Mouse (Mus musculus): ENCODE results near the gene Xpo4. TPM values are rescaled to one million over a fixed set of nuclear protein-coding genes. Genes with fewer than 3 reads are reported as not detected.
A peak's percentile ranks its signal among the peaks of the same experiment; 100 is the strongest.

The Xpo4 gene
- polyA plus RNA-seq, 1 experiment from 2014 or later = 13.0 TPM

DNA sequence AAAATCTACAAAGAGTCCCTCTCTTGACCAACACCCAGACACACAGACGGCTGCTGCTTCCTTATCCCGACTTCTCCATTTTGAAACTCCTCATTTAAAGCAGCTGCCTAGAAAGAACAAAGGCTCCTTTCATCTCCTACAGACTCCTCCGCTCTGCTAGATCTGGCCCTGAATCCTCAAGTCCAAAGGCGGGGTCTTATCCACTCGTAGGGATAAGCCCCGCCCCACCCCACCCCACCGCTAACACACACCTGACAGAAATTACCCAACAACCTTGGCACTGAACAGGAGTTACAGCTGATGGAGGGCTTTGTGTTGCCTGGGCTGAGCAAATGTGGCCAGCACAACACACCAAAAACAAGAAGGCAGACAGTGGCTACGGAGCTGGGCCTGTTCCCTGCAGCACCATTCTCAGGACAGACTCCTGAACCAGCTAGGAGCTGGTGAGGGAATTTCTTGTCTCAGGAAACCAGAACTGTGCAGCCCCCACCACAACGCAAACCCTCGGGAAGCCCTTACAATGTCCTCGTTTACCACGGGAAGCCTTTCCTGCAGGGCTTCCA is 36.8 kb upstream of the Xpo4 start:
- Histone ChIP-seq H3K9me3 (replicated peaks; ENCODE audit: control insufficient read depth, low read length) (no peaks in the 10 kb centered on the region), H3K4me2 (ENCODE audit: low read depth, low read length) (no peak overlapping the region), H3K36me3 (ENCODE audit: control insufficient read depth, insufficient read depth) (peaks cover 26% of the 10 kb centered on the region), H3K9ac (ENCODE audit: low read length) (no peak overlapping the region), H3K4me1 (ENCODE audit: control insufficient read depth, insufficient read depth, low read length) (0 out of 2 replicates have a peak, but pooled peaks cover 4% of the 10 kb centered on the region), H3K27me3 (ENCODE audit: control insufficient read depth, insufficient read depth, low read length) (no peaks in the 10 kb centered on the region), H3K4me3 (ENCODE audit: low read length) (no peak overlapping the region), H3K27ac (ENCODE audit: low read length) (no peak overlapping the region)
- WGBS = 69% methylated on average over 12 of the region's 12 CpGs
- ATAC-seq (replicated peaks; ENCODE audit: extremely low read depth, insufficient read depth, low FRiP score) = no peak

GRCm38 (mm10) chr14:57699461-57699970 is 34.3 kb upstream of the Xpo4 start:
- no peak overlapping the region for H3K9ac ChIP-seq (ENCODE audit: low read length)
- H3K27me3 ChIP-seq (ENCODE audit: control insufficient read depth, insufficient read depth, low read length) = no peaks in the 10 kb centered on the region
- ATAC-seq (replicated peaks; ENCODE audit: extremely low read depth, insufficient read depth, low FRiP score) = no peak
- H3K4me3 ChIP-seq (ENCODE audit: low read length) = no peak overlapping the region
- no peak overlapping the region for H3K27ac ChIP-seq (ENCODE audit: low read length)
- H3K4me1 ChIP-seq (ENCODE audit: control insufficient read depth, insufficient read depth, low read length) = no peaks in the 10 kb centered on the region
- no peak overlapping the region for H3K4me2 ChIP-seq (ENCODE audit: low read depth, low read length)
- WGBS = 94% methylated on average over 33 of the region's 33 CpGs
- peaks cover 44% of the 10 kb centered on the region for H3K36me3 ChIP-seq (ENCODE audit: control insufficient read depth, insufficient read depth)
- H3K9me3 ChIP-seq (replicated peaks; ENCODE audit: control insufficient read depth, low read length) = no peaks in the 10 kb centered on the region

DNA sequence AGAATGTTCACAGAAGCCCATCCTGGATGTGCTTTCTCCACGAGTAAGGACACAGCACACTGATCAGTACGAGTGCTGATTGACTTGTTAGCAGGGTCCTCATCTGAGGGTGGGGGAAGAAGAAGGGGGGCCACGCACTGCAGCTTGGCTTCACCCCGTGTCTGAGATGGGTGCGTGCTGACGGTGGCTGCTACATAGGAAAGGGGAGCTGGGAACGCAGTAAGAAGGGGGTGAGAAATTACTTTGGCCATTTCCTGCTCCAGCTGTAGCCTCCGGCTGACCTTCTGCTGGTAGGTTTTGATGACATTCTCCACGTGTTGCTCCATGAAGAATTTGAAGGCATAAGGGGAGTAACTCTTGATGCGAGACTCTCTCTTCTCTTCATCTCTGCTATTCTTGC is 33.8 kb upstream of the Xpo4 start:
- H3K36me3 ChIP-seq (ENCODE audit: control insufficient read depth, insufficient read depth) = peaks cover 49% of the 10 kb centered on the region
- 81% methylated on average over 10 of the region's 10 CpGs for WGBS
- no peaks in the 10 kb centered on the region for H3K27me3 ChIP-seq (ENCODE audit: control insufficient read depth, insufficient read depth, low read length)
- H3K9ac ChIP-seq (ENCODE audit: low read length) = no peak overlapping the region
- no peak overlapping the region for H3K4me3 ChIP-seq (ENCODE audit: low read length)
- no peak for ATAC-seq (replicated peaks; ENCODE audit: extremely low read depth, insufficient read depth, low FRiP score)
- H3K9me3 ChIP-seq (replicated peaks; ENCODE audit: control insufficient read depth, low read length) = no peaks in the 10 kb centered on the region
- no peak overlapping the region for H3K4me2 ChIP-seq (ENCODE audit: low read depth, low read length)
- H3K4me1 ChIP-seq (ENCODE audit: control insufficient read depth, insufficient read depth, low read length) = no peaks in the 10 kb centered on the region
- no peak overlapping the region for H3K27ac ChIP-seq (ENCODE audit: low read length)

- Histone ChIP-seq H3K9me3 (replicated peaks; ENCODE audit: control insufficient read depth, low read length) (no peaks in the 10 kb centered on the region), H3K4me1 (ENCODE audit: control insufficient read depth, insufficient read depth, low read length) (no peaks in the 10 kb centered on the region), H3K4me3 (ENCODE audit: low read length) (no peak overlapping the region), H3K4me2 (ENCODE audit: low read depth, low read length) (no peak overlapping the region), H3K27me3 (ENCODE audit: control insufficient read depth, insufficient read depth, low read length) (no peaks in the 10 kb centered on the region), H3K36me3 (ENCODE audit: control insufficient read depth, insufficient read depth) (peaks cover 65% of the 10 kb centered on the region), H3K9ac (ENCODE audit: low read length) (no peak overlapping the region), H3K27ac (ENCODE audit: low read length) (no peak overlapping the region)
- ATAC-seq (replicated peaks; ENCODE audit: extremely low read depth, insufficient read depth, low FRiP score) = no peak
- 94% methylated on average over 15 of the region's 15 CpGs for WGBS
Observed at GRCm38 (mm10) chr14:57696066-57696465, 30.8 kb upstream of the Xpo4 start.

GRCm38 (mm10) chr14:57695550-57695949 is 30.3 kb upstream of the Xpo4 start:
- Histone ChIP-seq H3K27ac (ENCODE audit: low read length) (no peak overlapping the region), H3K4me2 (ENCODE audit: low read depth, low read length) (no peak overlapping the region), H3K9ac (ENCODE audit: low read length) (no peak overlapping the region), H3K4me3 (ENCODE audit: low read length) (no peak overlapping the region), H3K9me3 (replicated peaks; ENCODE audit: control insufficient read depth, low read length) (no peaks in the 10 kb centered on the region), H3K36me3 (ENCODE audit: control insufficient read depth, insufficient read depth) (peaks cover 66% of the 10 kb centered on the region), H3K4me1 (ENCODE audit: control insufficient read depth, insufficient read depth, low read length) (no peaks in the 10 kb centered on the region), H3K27me3 (ENCODE audit: control insufficient read depth, insufficient read depth, low read length) (no peaks in the 10 kb centered on the region)
- WGBS = 84% methylated on average over 8 of the region's 8 CpGs
- no peak for ATAC-seq (replicated peaks; ENCODE audit: extremely low read depth, insufficient read depth, low FRiP score)

GRCm38 (mm10) chr14:57694246-57694645 is 29.0 kb upstream of the Xpo4 start:
- 80% methylated on average over 16 of the region's 16 CpGs for WGBS
- Histone ChIP-seq H3K27me3 (ENCODE audit: control insufficient read depth, insufficient read depth, low read length) (no peaks in the 10 kb centered on the region), H3K36me3 (ENCODE audit: control insufficient read depth, insufficient read depth) (peaks cover 62% of the 10 kb centered on the region), H3K4me1 (ENCODE audit: control insufficient read depth, insufficient read depth, low read length) (no peaks in the 10 kb centered on the region), H3K4me2 (ENCODE audit: low read depth, low read length) (no peak overlapping the region), H3K9ac (ENCODE audit: low read length) (no peak overlapping the region), H3K27ac (ENCODE audit: low read length) (no peak overlapping the region), H3K9me3 (replicated peaks; ENCODE audit: control insufficient read depth, low read length) (no peaks in the 10 kb centered on the region), H3K4me3 (ENCODE audit: low read length) (no peak overlapping the region)
- ATAC-seq (replicated peaks; ENCODE audit: extremely low read depth, insufficient read depth, low FRiP score) = no peak

DNA sequence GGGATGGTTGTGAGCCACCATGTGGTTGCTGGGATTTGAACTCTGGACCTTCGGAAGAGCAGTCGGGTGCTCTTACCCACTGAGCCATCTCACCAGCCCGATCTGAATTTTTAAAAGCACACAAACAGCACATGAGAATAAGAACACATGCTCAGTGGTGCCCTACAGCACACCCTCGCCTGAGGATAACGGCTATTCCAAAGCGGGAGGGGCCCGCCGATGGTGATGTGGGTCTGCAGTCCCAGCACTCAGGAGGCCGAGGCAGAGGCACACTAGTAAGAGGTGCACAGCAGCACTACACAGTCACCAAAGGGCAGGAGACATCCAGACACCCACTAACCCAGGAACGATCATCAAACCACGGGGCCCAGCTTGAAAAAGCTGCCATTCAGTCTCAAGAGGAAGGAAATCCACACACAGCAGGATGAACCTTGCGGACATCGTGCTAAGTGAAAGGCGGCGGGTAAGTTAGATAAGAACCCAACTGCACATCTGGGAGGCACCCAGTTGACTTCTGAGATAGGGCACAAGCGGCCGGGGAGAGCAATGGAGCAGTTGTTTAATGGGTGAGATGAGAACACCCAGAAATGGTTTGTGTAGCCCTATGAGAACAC is 27.4 kb upstream of the Xpo4 start:
- no peak for ATAC-seq (replicated peaks; ENCODE audit: extremely low read depth, insufficient read depth, low FRiP score)
- H3K9ac ChIP-seq (ENCODE audit: low read length) = no peak overlapping the region
- H3K4me3 ChIP-seq (ENCODE audit: low read length) = no peak overlapping the region
- H3K27me3 ChIP-seq (ENCODE audit: control insufficient read depth, insufficient read depth, low read length) = no peaks in the 10 kb centered on the region
- H3K27ac ChIP-seq (ENCODE audit: low read length) = no peak overlapping the region
- H3K4me1 ChIP-seq (ENCODE audit: control insufficient read depth, insufficient read depth, low read length) = no peaks in the 10 kb centered on the region
- no peak overlapping the region for H3K4me2 ChIP-seq (ENCODE audit: low read depth, low read length)
- peaks cover 57% of the 10 kb centered on the region for H3K36me3 ChIP-seq (ENCODE audit: control insufficient read depth, insufficient read depth)
- WGBS = 79% methylated on average over 17 of the region's 17 CpGs
- no peaks in the 10 kb centered on the region for H3K9me3 ChIP-seq (replicated peaks; ENCODE audit: control insufficient read depth, low read length)

DNA sequence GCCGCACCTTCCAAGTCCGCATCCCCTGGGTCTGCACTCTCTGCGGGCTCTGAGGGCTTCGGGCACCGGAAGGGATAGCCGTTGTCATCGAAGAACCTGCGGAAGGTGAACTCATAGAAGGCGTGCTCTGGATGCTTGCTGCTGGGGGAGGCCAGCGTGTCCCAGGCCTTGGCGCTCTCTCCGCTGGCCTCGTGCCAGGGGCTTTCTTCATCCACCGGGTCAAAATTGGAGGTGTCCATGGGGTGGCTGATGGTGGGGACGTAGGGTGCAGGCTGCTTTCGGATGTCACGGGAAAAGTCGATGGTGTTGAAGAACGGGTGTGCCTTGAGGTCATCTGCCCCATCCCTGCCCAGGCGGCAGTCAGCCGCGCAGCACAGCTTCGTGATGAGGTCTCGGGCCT is 26.1 kb upstream of the Xpo4 start:
- no peak for ATAC-seq (replicated peaks; ENCODE audit: extremely low read depth, insufficient read depth, low FRiP score)
- WGBS = 90% methylated on average over 24 of the region's 24 CpGs
- H3K9me3 ChIP-seq (replicated peaks; ENCODE audit: control insufficient read depth, low read length) = no peaks in the 10 kb centered on the region
- H3K27me3 ChIP-seq (ENCODE audit: control insufficient read depth, insufficient read depth, low read length) = no peaks in the 10 kb centered on the region
- peaks cover 46% of the 10 kb centered on the region for H3K36me3 ChIP-seq (ENCODE audit: control insufficient read depth, insufficient read depth)
- no peak overlapping the region for H3K9ac ChIP-seq (ENCODE audit: low read length)
- H3K27ac ChIP-seq (ENCODE audit: low read length) = no peak overlapping the region
- no peak overlapping the region for H3K4me3 ChIP-seq (ENCODE audit: low read length)
- no peaks in the 10 kb centered on the region for H3K4me1 ChIP-seq (ENCODE audit: control insufficient read depth, insufficient read depth, low read length)
- no peak overlapping the region for H3K4me2 ChIP-seq (ENCODE audit: low read depth, low read length)

GRCm38 (mm10) chr14:57690681-57691080 is 25.5 kb upstream of the Xpo4 start:
- 84% methylated on average over 8 of the region's 8 CpGs for WGBS
- H3K4me3 ChIP-seq (ENCODE audit: low read length) = no peak overlapping the region
- H3K27me3 ChIP-seq (ENCODE audit: control insufficient read depth, insufficient read depth, low read length) = no peaks in the 10 kb centered on the region
- H3K36me3 ChIP-seq (ENCODE audit: control insufficient read depth, insufficient read depth) = peaks cover 41% of the 10 kb centered on the region
- no peak overlapping the region for H3K27ac ChIP-seq (ENCODE audit: low read length)
- no peak overlapping the region for H3K9ac ChIP-seq (ENCODE audit: low read length)
- H3K4me1 ChIP-seq (ENCODE audit: control insufficient read depth, insufficient read depth, low read length) = no peaks in the 10 kb centered on the region
- ATAC-seq (replicated peaks; ENCODE audit: extremely low read depth, insufficient read depth, low FRiP score) = peak; percentile 37; the same call in 1 of the 2 replicates
- no peak overlapping the region for H3K4me2 ChIP-seq (ENCODE audit: low read depth, low read length)
- H3K9me3 ChIP-seq (replicated peaks; ENCODE audit: control insufficient read depth, low read length) = no peaks in the 10 kb centered on the region

Data from heart, embryonic 16.5 days (tissue).